Mouse (Mus musculus): ENCODE results near the gene Mbip.

Gene Mbip

DNA sequence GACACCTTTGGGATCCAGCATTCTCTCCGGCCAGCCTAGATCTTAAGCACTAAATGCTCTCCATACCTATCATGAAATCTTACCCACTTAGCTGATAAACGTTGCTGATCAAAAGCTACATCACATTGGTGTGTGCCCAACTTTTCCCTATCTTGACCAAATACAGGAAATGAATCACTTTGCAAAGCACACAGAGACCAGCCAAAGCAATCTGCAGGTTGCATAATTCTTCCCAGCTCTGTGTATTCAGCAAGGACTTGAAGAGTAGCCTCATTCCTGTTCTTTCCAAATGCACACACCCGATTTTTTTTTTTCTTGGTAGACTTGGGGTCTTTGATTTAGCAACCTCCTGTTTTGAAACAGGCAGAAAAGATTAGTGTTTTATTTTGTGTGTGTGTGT is 57.1 kb downstream of the Mbip start:
- DNase-seq (ENCODE audit: low spot score): peak; percentile 30

- DNase-seq (ENCODE audit: low spot score): no peak
Observed at GRCm38 (mm10) chr12:56286828-56287227, 58.9 kb downstream of the Mbip start.

DNA sequence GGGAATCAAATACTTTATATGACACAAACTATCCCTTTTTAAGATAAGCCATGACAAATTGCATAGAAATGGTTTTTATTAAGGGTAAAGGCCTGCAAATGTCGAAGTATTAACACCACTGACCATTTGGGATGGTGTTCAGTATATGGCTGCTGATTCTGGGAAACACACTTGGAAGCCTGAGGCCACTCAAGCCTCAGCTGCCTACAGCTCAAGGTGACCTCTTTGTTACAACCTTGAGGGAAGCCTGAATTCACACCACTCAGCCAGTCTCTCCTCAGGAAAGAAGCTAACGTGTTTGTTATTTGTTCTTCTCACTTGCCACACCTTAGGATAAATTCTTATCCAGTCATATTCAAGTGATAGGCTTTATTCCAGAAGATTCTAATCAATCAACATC is 61.5 kb downstream of the Mbip start:
- DNase-seq (ENCODE audit: low spot score): no peak

- no peak for DNase-seq (ENCODE audit: low spot score)
Observed at GRCm38 (mm10) chr12:56281649-56282048, 64.0 kb downstream of the Mbip start.

Data from yolk sac, embryonic 10.5 days (tissue).